ENCODE assay signal across 8 mouse cellular contexts in genomic region chr17:47851798-47852360, GRCm38 (mm10). TPM values are rescaled to one million over a fixed set of nuclear protein-coding genes. Genes with fewer than 3 reads are reported as not detected.
DNase-seq lines count a peak whose midpoint lies in the region; ATAC-seq and TF ChIP-seq lines count a peak whose summit lies in the region.
"Not testable (repeated sequence)": the region's sequence is repeated elsewhere in the genome, so short reads cannot be mapped to it uniquely, and the experiment has no call there.

No protein-coding gene starts in this region.

- WGBS in embryonic facial prominence, embryonic 13.5 days = 10% methylated on average over 22 of the region's 22 CpGs
- 8% methylated on average over 22 of the region's 22 CpGs for WGBS in heart, embryonic 10.5 days
- 19% methylated on average over 22 of the region's 22 CpGs for WGBS in hindbrain, embryonic 15.5 days
- WGBS in kidney, embryonic 14.5 days = 12% methylated on average over 22 of the region's 22 CpGs
- 6% methylated on average over 22 of the region's 22 CpGs for WGBS in limb, embryonic 15.5 days
- WGBS in lung, postnatal 0 days = 5% methylated on average over 21 of the region's 22 CpGs
- WGBS in neural tube, embryonic 12.5 days = 11% methylated on average over 22 of the region's 22 CpGs

- H3K36me3 ChIP-seq in embryonic facial prominence, embryonic 13.5 days; heart, embryonic 10.5 days; hindbrain, embryonic 15.5 days; kidney, embryonic 14.5 days (ENCODE audit: control insufficient read depth, insufficient read depth, low read length); limb, embryonic 15.5 days; lung, postnatal 0 days (ENCODE audit: insufficient read depth, low read length); neural tube, embryonic 12.5 days: not testable (repeated sequence)

- TF ChIP-seq CTCF in lung, postnatal 0 days (IDR thresholded peaks at IDR 0.05) = not testable (repeated sequence)

- peak overlapping the region; percentile 54 for H3K9ac ChIP-seq in embryonic facial prominence, embryonic 13.5 days
- H3K9ac ChIP-seq in hindbrain, embryonic 15.5 days; kidney, embryonic 14.5 days (ENCODE audit: low read depth, low read length); limb, embryonic 15.5 days; lung, postnatal 0 days (replicated peaks; ENCODE audit: low read depth); neural tube, embryonic 12.5 days: not testable (repeated sequence)

- H3K4me2 ChIP-seq in embryonic facial prominence, embryonic 13.5 days = peak overlapping the region; percentile 57
- H3K4me2 ChIP-seq in hindbrain, embryonic 15.5 days = peak overlapping the region; percentile 53
- H3K4me2 ChIP-seq in kidney, embryonic 14.5 days (replicated peaks; ENCODE audit: low read depth, low read length) = peak overlapping the region; percentile 40
- peak overlapping the region; percentile 46 for H3K4me2 ChIP-seq in limb, embryonic 15.5 days
- peak overlapping the region; percentile 29; the same call in 1 of the 2 replicates for H3K4me2 ChIP-seq in lung, postnatal 0 days (replicated peaks; ENCODE audit: low read depth, low read length)
- peak overlapping the region; percentile 47 for H3K4me2 ChIP-seq in neural tube, embryonic 12.5 days (replicated peaks)

- not testable (repeated sequence) for H3K9me3 ChIP-seq in embryonic facial prominence, embryonic 13.5 days; heart, embryonic 10.5 days; hindbrain, embryonic 15.5 days; kidney, embryonic 14.5 days (ENCODE audit: control insufficient read depth, low read length); limb, embryonic 15.5 days; lung, postnatal 0 days (ENCODE audit: low read length); neural tube, embryonic 12.5 days

- DNase-seq in A20 (ENCODE audit: low read depth, low spot score) = peak; percentile 24
- not testable (repeated sequence) for DNase-seq in heart, embryonic 10.5 days (ENCODE audit: low spot score)
- peak; percentile 42 for DNase-seq in lung, postnatal 0 days (ENCODE audit: low spot score)

- ATAC-seq in embryonic facial prominence, embryonic 13.5 days (ENCODE audit: insufficient number of reproducible peaks, insufficient read depth, low FRiP score, low TSS enrichment, low read depth) = 0 out of 2 replicates have a peak, but pooled peaks have one; percentile 12
- ATAC-seq in hindbrain, embryonic 15.5 days (ENCODE audit: low FRiP score, low read depth) = 0 out of 2 replicates have a peak, but pooled peaks have one; percentile 30
- peak; percentile 72; the same call in 1 of the 2 replicates for ATAC-seq in kidney, embryonic 14.5 days (ENCODE audit: low FRiP score, low TSS enrichment)
- ATAC-seq in limb, embryonic 15.5 days (ENCODE audit: insufficient number of reproducible peaks, low FRiP score, low TSS enrichment, low read depth); neural tube, embryonic 12.5 days (ENCODE audit: low FRiP score, low read depth): not testable (repeated sequence)
- ATAC-seq in lung, postnatal 0 days = peak; percentile 77

- H3K27me3 ChIP-seq in embryonic facial prominence, embryonic 13.5 days; heart, embryonic 10.5 days (ENCODE audit: insufficient read depth, poor library complexity, severe bottlenecking); kidney, embryonic 14.5 days (ENCODE audit: control insufficient read depth, insufficient read depth, low read length); limb, embryonic 15.5 days; lung, postnatal 0 days (replicated peaks; ENCODE audit: insufficient read depth, low read length): not testable (repeated sequence)
- H3K27me3 ChIP-seq in hindbrain, embryonic 15.5 days = peaks cover 13% of the 10 kb centered on the region; the same call in 1 of the 2 replicates
- H3K27me3 ChIP-seq in neural tube, embryonic 12.5 days (replicated peaks) = peaks cover 10% of the 10 kb centered on the region

- H3K4me1 ChIP-seq in embryonic facial prominence, embryonic 13.5 days = peaks cover 17% of the 10 kb centered on the region
- H3K4me1 ChIP-seq in heart, embryonic 10.5 days = peaks cover 33% of the 10 kb centered on the region
- H3K4me1 ChIP-seq in hindbrain, embryonic 15.5 days (replicated peaks); kidney, embryonic 14.5 days (ENCODE audit: control insufficient read depth, insufficient read depth, low read length); lung, postnatal 0 days (ENCODE audit: insufficient read depth, low read depth, low read length); neural tube, embryonic 12.5 days: not testable (repeated sequence)
- peaks cover 14% of the 10 kb centered on the region for H3K4me1 ChIP-seq in limb, embryonic 15.5 days

- TF ChIP-seq EP300 in lung, postnatal 0 days (IDR thresholded peaks at IDR 0.05) = not testable (repeated sequence)

- H3K4me3 ChIP-seq in embryonic facial prominence, embryonic 13.5 days = peak overlapping the region; percentile 28
- H3K4me3 ChIP-seq in heart, embryonic 10.5 days = peak overlapping the region; percentile 44
- H3K4me3 ChIP-seq in hindbrain, embryonic 15.5 days = peak overlapping the region; percentile 26
- peak overlapping the region; percentile 16; the same call in 1 of the 2 replicates for H3K4me3 ChIP-seq in kidney, embryonic 14.5 days (ENCODE audit: low read length)
- H3K4me3 ChIP-seq in limb, embryonic 15.5 days = peak overlapping the region; percentile 27
- 0 out of 2 replicates have a peak overlapping the region, but pooled peaks have one; percentile 3 for H3K4me3 ChIP-seq in lung, postnatal 0 days (ENCODE audit: low read depth, low read length)
- not testable (repeated sequence) for H3K4me3 ChIP-seq in neural tube, embryonic 12.5 days

- not testable (repeated sequence) for H3K27ac ChIP-seq in embryonic facial prominence, embryonic 13.5 days; hindbrain, embryonic 15.5 days (replicated peaks); kidney, embryonic 14.5 days (ENCODE audit: low read depth, low read length); limb, embryonic 15.5 days; lung, postnatal 0 days (ENCODE audit: low read length); neural tube, embryonic 12.5 days
- H3K27ac ChIP-seq in heart, embryonic 10.5 days = peak overlapping the region; percentile 79

RNA-seq across cellular contexts. Expression of gene Mdfi, which starts 17.4 kb away (rescaled TPM):
- 28.9 and 35.9 TPM in 2 replicates for polyA plus RNA-seq in embryonic facial prominence, embryonic 13.5 days (2015; fragmentation: Nextera tagmentation; extraction: Ambion mirVana)
- 15.3 and 17.7 TPM in 2 replicates for polyA plus RNA-seq in heart, embryonic 10.5 days (2016; fragmentation: Nextera tagmentation; extraction: Ambion mirVana)
- 4.0 and 4.2 TPM in 2 replicates for polyA plus RNA-seq in hindbrain, embryonic 15.5 days (2015; fragmentation: Nextera tagmentation; extraction: Ambion mirVana)
- 15.7 and 26.1 TPM in 2 replicates for polyA plus RNA-seq in kidney, embryonic 14.5 days (2014; fragmentation: Nextera tagmentation; extraction: Ambion mirVana)
- polyA plus RNA-seq in limb, embryonic 15.5 days (2015; fragmentation: Nextera tagmentation; extraction: Ambion mirVana) = 17.5 and 18.2 TPM in 2 replicates
- polyA plus RNA-seq in lung, postnatal 0 days (2015; fragmentation: Nextera tagmentation; extraction: Ambion mirVana) = 8.3 and 9.3 TPM in 2 replicates
- polyA plus RNA-seq in neural tube, embryonic 12.5 days (2016; fragmentation: Nextera tagmentation; extraction: Ambion mirVana) = 12.9 and 13.9 TPM in 2 replicates
